Mouse (Mus musculus): Measurements from ENCODE around the gene Zfp677. TPM values are rescaled to one million over a fixed set of nuclear protein-coding genes. Genes with fewer than 3 reads are reported as not detected.
A peak's percentile ranks its signal among the peaks of the same experiment; 100 is the strongest.
"Not testable (repeated sequence)": the region's sequence is repeated elsewhere in the genome, so short reads cannot be mapped to it uniquely, and the experiment has no call there.

The Zfp677 gene
- 5.8 and 6.1 TPM in 2 replicates for polyA plus RNA-seq (2015; fragmentation: Nextera tagmentation; extraction: Ambion mirVana)

DNA sequence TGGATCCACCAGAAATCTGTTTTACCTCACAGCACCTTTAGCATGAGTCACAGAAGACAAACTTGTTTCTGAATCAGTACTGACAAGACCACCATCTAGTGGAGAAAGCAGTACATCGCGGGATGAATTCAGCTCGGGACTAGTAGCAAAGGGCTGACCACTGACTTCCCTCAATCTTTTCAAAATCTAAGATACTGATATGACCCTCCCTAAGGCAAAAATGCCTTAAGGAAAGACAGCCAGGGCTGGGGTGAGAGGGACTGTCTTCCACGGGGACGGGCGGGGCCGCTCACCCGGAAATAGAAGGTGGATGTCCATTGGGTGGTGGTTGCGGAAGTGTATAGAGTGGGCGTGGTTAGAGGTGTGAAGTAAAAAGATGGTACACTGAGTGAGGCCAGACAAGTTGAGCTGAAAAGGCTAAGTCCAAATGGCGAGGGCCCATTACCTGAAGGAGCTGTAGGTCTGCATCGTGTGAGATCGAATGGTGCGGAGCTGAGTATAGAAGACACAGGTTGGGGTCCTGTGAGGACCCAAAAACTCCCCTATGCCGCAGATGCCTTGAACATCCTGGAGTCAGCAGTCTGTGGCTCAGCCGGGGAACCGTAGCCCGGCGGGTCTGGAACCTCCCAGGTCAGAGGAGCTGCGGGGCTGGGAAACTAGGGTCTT lies at the start of gene Zfp677:
Zfp677 (plus strand) TSS at position 358 of the 666 bp plus-strand sequence.
- Histone ChIP-seq H3K4me2 (ENCODE audit: low read length) (peak within 1 kb of the TSS; percentile 63), H3K4me1 (ENCODE audit: control insufficient read depth, insufficient read depth, low read length) (peaks cover 9% of the 10 kb centered on the region), H3K27ac (ENCODE audit: low read length) (peak within 1 kb of the TSS; percentile 43; the same call in 1 of the 2 replicates), H3K9me3 (replicated peaks; ENCODE audit: control insufficient read depth, low read length, poor library complexity, severe bottlenecking) (no peaks in the 10 kb centered on the region), H3K4me3 (ENCODE audit: low read depth, low read length) (peak within 1 kb of the TSS; percentile 48), H3K27me3 (ENCODE audit: control insufficient read depth, insufficient read depth, low read depth, low read length) (no peaks in the 10 kb centered on the region), H3K9ac (ENCODE audit: low read depth, low read length) (peak within 1 kb of the TSS; percentile 65), H3K36me3 (ENCODE audit: control insufficient read depth, insufficient read depth, low read length) (no peaks in the 10 kb centered on the region)
- 6% methylated on average over 20 of the region's 20 CpGs for WGBS
- peak; percentile 99 for ATAC-seq

DNA sequence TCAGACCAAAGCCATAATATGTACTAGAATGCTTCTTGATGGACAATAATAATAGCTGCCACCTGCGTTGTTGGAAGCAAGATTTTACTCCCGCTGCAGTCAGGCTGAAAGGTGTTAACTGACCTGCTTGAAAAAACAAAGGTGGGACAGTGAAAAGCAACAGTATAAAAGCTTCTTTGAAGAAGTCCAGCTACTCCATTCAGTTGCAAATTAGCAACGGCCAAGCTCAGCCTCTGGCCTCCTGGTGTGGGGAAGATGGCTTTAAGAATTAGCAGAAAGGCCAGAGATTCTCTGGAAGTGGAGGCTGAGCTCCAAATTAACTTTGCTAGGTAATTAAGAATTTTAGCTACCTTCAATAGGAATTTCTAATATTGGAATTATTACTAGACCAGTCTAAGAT lies 15.5 kb upstream of the Zfp677 start:
- 7% methylated on average over 3 of the region's 3 CpGs for WGBS
- not testable (repeated sequence) for H3K27me3 ChIP-seq (ENCODE audit: control insufficient read depth, insufficient read depth, low read depth, low read length); H3K4me2 ChIP-seq (ENCODE audit: low read length); H3K4me1 ChIP-seq (ENCODE audit: control insufficient read depth, insufficient read depth, low read length); H3K27ac ChIP-seq (ENCODE audit: low read length); H3K4me3 ChIP-seq (ENCODE audit: low read depth, low read length); H3K36me3 ChIP-seq (ENCODE audit: control insufficient read depth, insufficient read depth, low read length); H3K9ac ChIP-seq (ENCODE audit: low read depth, low read length); ATAC-seq; H3K9me3 ChIP-seq (replicated peaks; ENCODE audit: control insufficient read depth, low read length, poor library complexity, severe bottlenecking)

DNA sequence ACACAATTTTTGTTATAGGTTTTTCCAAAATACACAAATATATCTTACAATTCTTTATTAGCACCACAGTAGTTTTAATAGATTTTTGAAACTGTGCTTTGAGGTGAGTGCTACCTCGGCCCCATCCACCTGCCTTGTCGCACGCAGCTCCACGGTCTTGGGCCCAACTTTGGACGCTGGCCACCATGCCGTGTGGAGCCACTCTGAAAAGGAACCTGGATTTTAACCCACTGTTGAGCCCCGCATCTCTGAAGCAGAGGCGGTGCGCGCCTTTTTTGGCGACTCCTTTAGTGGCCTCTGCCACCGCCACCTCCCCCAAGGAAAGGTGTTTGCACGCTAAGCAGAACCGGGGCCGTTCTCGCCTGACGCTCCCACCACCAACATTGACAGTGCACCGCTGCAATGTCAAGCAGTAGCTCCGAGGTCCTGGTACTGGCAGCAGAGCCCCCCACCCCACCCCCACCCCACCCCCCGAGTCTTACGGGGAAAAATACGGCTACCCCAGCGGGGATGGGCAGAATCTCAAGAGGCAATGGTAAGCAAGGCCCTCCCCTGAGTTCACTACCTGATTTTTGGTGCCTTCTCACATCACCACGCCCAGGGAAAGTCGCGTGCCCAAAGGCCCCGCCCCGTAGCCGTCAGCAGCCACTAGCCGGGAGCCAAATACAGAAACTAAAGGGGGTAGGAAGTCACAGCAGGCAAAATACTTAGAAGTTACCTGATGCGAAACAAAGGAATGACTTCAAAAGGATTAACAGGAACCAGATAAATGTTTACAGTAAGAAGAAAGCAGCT lies 13.4 kb upstream of the Zfp677 start:
- Histone ChIP-seq H3K27me3 (ENCODE audit: control insufficient read depth, insufficient read depth, low read depth, low read length) (no peaks in the 10 kb centered on the region), H3K27ac (ENCODE audit: low read length) (no peak overlapping the region), H3K4me2 (ENCODE audit: low read length) (peak overlapping the region; percentile 61), H3K36me3 (ENCODE audit: control insufficient read depth, insufficient read depth, low read length) (no peaks in the 10 kb centered on the region), H3K4me1 (ENCODE audit: control insufficient read depth, insufficient read depth, low read length) (no peaks in the 10 kb centered on the region), H3K4me3 (ENCODE audit: low read depth, low read length) (peak overlapping the region; percentile 35), H3K9me3 (replicated peaks; ENCODE audit: control insufficient read depth, low read length, poor library complexity, severe bottlenecking) (no peaks in the 10 kb centered on the region), H3K9ac (ENCODE audit: low read depth, low read length) (peak overlapping the region; percentile 56)
- 16% methylated on average over 31 of the region's 31 CpGs for WGBS
- peak; percentile 66; the same call in 1 of the 2 replicates for ATAC-seq

DNA sequence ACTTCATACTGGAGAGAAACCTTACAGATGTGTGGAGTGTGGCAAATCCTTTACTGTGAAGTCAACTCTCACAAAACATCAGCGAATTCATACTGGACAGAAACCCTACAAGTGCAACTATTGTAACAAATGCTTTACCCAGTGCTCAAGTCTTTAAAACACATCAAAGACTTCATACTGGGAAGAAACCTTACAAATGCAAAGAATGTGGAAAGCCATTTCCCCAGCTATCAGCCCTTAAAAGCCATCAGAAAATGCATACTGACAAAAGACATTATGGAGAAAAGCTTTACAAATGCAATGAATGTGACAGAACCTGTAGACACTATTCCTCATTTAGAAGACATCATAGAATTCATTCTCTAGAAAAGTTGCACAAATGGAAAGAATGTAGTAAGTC lies 8.2 kb upstream of the Zfp677 start:
- H3K9me3 ChIP-seq (replicated peaks; ENCODE audit: control insufficient read depth, low read length, poor library complexity, severe bottlenecking), result no peaks in the 10 kb centered on the region
- H3K4me2 ChIP-seq (ENCODE audit: low read length), result no peak overlapping the region
- 44% methylated on average over 1 of the region's 1 CpGs for WGBS
- no peak for ATAC-seq
- H3K4me3 ChIP-seq (ENCODE audit: low read depth, low read length), result no peak overlapping the region
- no peaks in the 10 kb centered on the region; the same call in 1 of the 2 replicates for H3K27me3 ChIP-seq (ENCODE audit: control insufficient read depth, insufficient read depth, low read depth, low read length)
- H3K9ac ChIP-seq (ENCODE audit: low read depth, low read length), result no peak overlapping the region
- H3K27ac ChIP-seq (ENCODE audit: low read length), result no peak overlapping the region
- no peaks in the 10 kb centered on the region for H3K36me3 ChIP-seq (ENCODE audit: control insufficient read depth, insufficient read depth, low read length)
- H3K4me1 ChIP-seq (ENCODE audit: control insufficient read depth, insufficient read depth, low read length), result no peaks in the 10 kb centered on the region

DNA sequence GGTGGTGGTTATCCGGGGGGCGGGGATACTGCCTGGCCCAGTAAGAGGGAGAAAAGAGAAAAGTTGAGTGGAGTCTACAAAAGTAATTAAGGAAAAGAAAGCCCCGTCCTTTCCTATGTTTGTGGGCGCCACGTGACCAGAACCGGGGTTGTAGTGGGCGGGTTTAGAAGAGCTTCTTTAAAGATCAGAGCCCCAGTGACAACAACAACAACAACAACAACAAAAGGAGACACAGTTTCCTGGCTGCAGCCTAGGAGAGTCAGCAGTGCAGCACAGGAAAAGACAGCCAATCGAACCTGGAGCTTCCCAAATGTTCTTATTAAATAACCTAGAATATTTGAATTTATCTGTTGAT lies 486 bp downstream of the Zfp677 start:
- WGBS, result 12% methylated on average over 8 of the region's 8 CpGs
- H3K36me3 ChIP-seq (ENCODE audit: control insufficient read depth, insufficient read depth, low read length), result no peaks in the 10 kb centered on the region
- peak overlapping the region; percentile 63 for H3K4me2 ChIP-seq (ENCODE audit: low read length)
- H3K9me3 ChIP-seq (replicated peaks; ENCODE audit: control insufficient read depth, low read length, poor library complexity, severe bottlenecking), result no peaks in the 10 kb centered on the region
- H3K27ac ChIP-seq (ENCODE audit: low read length), result no peak overlapping the region
- peak overlapping the region; percentile 48 for H3K4me3 ChIP-seq (ENCODE audit: low read depth, low read length)
- no peaks in the 10 kb centered on the region for H3K27me3 ChIP-seq (ENCODE audit: control insufficient read depth, insufficient read depth, low read depth, low read length)
- H3K9ac ChIP-seq (ENCODE audit: low read depth, low read length), result peak overlapping the region; percentile 65
- H3K4me1 ChIP-seq (ENCODE audit: control insufficient read depth, insufficient read depth, low read length), result peaks cover 9% of the 10 kb centered on the region
- peak; percentile 77; the same call in 1 of the 2 replicates for ATAC-seq

DNA sequence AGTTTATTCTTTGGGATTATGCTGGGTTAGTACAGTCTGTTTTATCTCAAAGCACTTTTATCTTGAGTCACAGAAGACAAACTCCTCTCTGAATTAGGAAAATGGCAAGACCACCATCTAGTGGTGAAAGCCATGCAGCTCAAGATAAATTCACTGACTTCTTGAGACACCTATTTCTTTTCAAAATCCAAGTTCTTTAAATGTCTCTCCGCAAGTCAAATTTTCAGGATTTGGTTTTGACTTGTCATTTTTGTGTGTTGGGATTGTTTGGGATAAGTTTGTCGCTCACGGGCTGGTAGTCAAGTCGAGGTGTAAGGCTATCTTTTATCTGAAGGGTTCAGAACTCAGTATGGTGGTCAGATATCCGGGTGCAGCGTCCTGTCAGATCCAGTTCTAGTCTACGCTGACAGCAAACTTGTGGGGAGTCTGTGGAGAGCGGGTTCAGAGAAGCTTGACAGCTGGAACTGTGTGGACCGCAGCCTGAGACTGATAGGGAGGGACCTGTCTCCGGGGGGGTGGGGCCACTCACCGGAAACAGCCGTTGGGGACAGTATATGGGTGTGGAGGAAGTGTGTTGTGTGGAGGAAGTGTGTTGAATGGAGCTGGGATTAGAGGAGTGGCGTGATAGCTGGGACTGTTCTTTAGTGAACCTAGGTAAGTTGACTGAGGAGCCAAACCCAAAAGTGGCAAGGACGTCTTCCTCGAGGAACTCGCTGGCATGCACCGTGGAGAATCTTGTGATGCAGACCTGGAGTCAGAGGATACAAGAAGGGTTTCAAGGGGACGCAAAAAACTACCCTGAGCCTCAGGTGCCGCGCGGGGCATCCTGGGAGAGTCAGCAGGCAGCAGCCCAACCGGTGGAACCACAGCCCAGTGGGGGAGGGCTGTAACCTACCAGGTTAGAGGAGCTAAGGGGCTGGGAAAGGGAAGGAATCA lies 39.4 kb downstream of the Zfp677 start, which contains the start of gene Zfp54:
Zfp54 (plus strand) TSS at position 564 of the 936 bp plus-strand sequence.
- H3K27ac ChIP-seq (ENCODE audit: low read length), result peak within 1 kb of the TSS; percentile 69
- peaks cover 6% of the 10 kb centered on the region for H3K4me1 ChIP-seq (ENCODE audit: control insufficient read depth, insufficient read depth, low read length)
- no peaks in the 10 kb centered on the region for H3K36me3 ChIP-seq (ENCODE audit: control insufficient read depth, insufficient read depth, low read length)
- no peaks in the 10 kb centered on the region for H3K9me3 ChIP-seq (replicated peaks; ENCODE audit: control insufficient read depth, low read length, poor library complexity, severe bottlenecking)
- under 1% methylated on average over 22 of the region's 22 CpGs for WGBS
- H3K4me3 ChIP-seq (ENCODE audit: low read depth, low read length), result peak within 1 kb of the TSS; percentile 53
- H3K27me3 ChIP-seq (ENCODE audit: control insufficient read depth, insufficient read depth, low read depth, low read length), result no peaks in the 10 kb centered on the region
- peak within 1 kb of the TSS; percentile 73 for H3K9ac ChIP-seq (ENCODE audit: low read depth, low read length)
- H3K4me2 ChIP-seq (ENCODE audit: low read length), result peak within 1 kb of the TSS; percentile 94
- ATAC-seq, result peak; percentile 99

DNA sequence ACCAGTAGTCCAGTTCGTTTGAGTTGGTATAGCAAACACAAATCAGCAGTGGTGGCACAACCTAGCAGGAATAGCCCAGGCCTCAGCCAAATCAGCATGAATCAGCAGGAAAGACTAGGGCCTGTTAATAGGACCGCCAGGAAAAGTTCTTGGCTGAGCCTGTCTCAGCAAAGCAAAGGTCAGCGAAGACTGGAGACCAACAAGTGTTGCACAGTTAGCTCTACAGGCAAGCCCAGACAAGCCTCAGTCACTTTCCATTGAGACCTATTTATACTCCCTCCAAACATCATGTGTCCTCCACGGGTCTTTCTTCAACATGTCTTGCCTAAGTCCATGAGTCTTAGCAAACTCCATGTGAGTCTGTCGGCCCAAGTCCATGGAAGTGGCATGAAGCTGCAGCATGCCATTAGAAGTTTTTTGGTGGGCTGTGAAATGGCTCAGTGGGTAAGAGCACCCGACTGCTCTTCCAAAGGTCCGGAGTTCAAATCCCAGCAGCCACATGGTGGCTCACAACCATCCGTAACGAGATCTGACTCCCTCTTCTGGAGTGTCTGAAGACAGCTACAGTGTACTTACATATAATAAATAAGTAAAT lies 55.4 kb downstream of the Zfp677 start:
- H3K4me1 ChIP-seq (ENCODE audit: control insufficient read depth, insufficient read depth, low read length); ATAC-seq; H3K9me3 ChIP-seq (replicated peaks; ENCODE audit: control insufficient read depth, low read length, poor library complexity, severe bottlenecking); H3K4me3 ChIP-seq (ENCODE audit: low read depth, low read length); H3K27ac ChIP-seq (ENCODE audit: low read length); H3K27me3 ChIP-seq (ENCODE audit: control insufficient read depth, insufficient read depth, low read depth, low read length); H3K4me2 ChIP-seq (ENCODE audit: low read length); H3K36me3 ChIP-seq (ENCODE audit: control insufficient read depth, insufficient read depth, low read length); H3K9ac ChIP-seq (ENCODE audit: low read depth, low read length): not testable (repeated sequence)
- WGBS, result 87% methylated on average over 9 of the region's 9 CpGs
